Mouse (Mus musculus): ENCODE data around the gene Cpa4.

DNA sequence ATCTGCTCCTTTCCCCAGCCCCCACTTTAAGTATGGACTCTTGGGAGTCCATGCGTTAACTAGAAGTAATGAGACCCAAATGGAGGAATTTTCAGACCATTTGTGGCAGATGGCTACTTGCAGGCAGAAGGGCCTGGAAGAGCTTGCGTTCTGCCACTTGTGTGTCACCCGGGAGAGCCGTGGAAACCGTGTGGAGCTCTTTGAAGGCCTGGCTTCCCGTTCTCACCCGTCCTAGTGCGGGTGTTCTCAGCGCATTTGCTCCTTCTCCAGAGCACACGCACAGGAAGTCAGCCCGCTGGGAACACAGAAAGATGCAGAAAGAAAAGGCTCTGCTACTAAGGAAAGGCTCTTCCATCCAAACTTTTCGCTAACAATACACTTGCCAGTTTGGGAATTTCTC is 25.1 kb upstream of the Cpa4 start:
- no peak for TF ChIP-seq POLR2A (IDR thresholded peaks at IDR 0.05; ENCODE audit: low read depth, low read length)
- no peak for TF ChIP-seq CTCF (conservative IDR thresholded peaks at IDR 0.05; ENCODE audit: insufficient read depth, insufficient read length, low read depth, low read length)
